Mouse (Mus musculus) stomach, postnatal 0 days (tissue): ENCODE results near the gene Ttc6. TPM values are rescaled to one million over a fixed set of nuclear protein-coding genes. Genes with fewer than 3 reads are reported as not detected.

ENCODE experiments used
- ATAC-seq: fragments of 200-750 bp; cut with Nextera tagmentation; 2 replicates; pipeline ENCODE4 v1.8.0; 2017; ENCODE audit not compliant: low FRiP score, low TSS enrichment
- DNase-seq: peaks from one replicate; pipeline ENCODE4 v3.0.0-alpha.2; 2016; ENCODE audit warnings: low spot score
- H3K27ac ChIP-seq: fragments of 300-500 bp; sonication (generic); replicated peaks from 2 replicates; pipeline ENCODE4 v1.5.1; 2014; ENCODE audit warnings: mild to moderate bottlenecking, control low read depth
- H3K27me3 ChIP-seq: fragments of 300-500 bp; sonication (generic); 2 replicates; pipeline ENCODE4 v1.6.1; 2014; ENCODE audit warnings: low read length; ENCODE audit not compliant: control insufficient read depth, insufficient read depth
- H3K36me3 ChIP-seq: fragments of 300-500 bp; sonication (generic); 2 replicates; pipeline ENCODE4 v1.6.1; 2014; ENCODE audit warnings: low read length, mixed read lengths; ENCODE audit not compliant: control insufficient read depth, insufficient read depth
- H3K4me1 ChIP-seq: fragments of 300-500 bp; sonication (generic); replicated peaks from 2 replicates; pipeline ENCODE4 v1.6.1; 2014; ENCODE audit warnings: antibody characterized with exemption; ENCODE audit not compliant: control insufficient read depth, insufficient read depth
- H3K4me2 ChIP-seq: fragments of 300-500 bp; sonication (generic); replicated peaks from 2 replicates; pipeline ENCODE4 v1.6.1; 2014; ENCODE audit warnings: low read depth, mild to moderate bottlenecking, control low read depth, moderate library complexity
- H3K4me3 ChIP-seq: fragments of 300-500 bp; sonication (generic); 2 replicates; pipeline ENCODE4 v1.5.1; 2014; ENCODE audit warnings: low read depth, low read length, control low read depth
- H3K9ac ChIP-seq: fragments of 300-500 bp; sonication (generic); 2 replicates; pipeline ENCODE4 v1.6.1; 2014; ENCODE audit warnings: mild to moderate bottlenecking, low read length, control low read depth, mixed read lengths
- H3K9me3 ChIP-seq: fragments of 300-500 bp; sonication (generic); 2 replicates; pipeline ENCODE4 v1.6.1; 2016; ENCODE audit warnings: low read length; ENCODE audit not compliant: control insufficient read depth
- CTCF ChIP-seq: IDR thresholded peaks from 2 replicates; pipeline ENCODE4 v1.5.1; 2016; ENCODE audit warnings: antibody characterized with exemption, low read depth, mild to moderate bottlenecking, moderate library complexity
- EP300 ChIP-seq: optimal IDR thresholded peaks from 2 replicates; pipeline ENCODE3; 2016; ENCODE audit warnings: antibody characterized with exemption
- WGBS: fragments of 180-500 bp; shearing (Covaris S2); extraction: QIAGEN DNeasy Blood & Tissue Kit; methylation state at CpG from one replicate; pipeline ENCODE4 v1.1.7; 2014; 5-methylcytosine and 5-hydroxymethylcytosine counted together
- polyA plus RNA-seq: library from polyadenylated mRNA; unstranded; fragments of >200 nt; fragmentation: Nextera tagmentation; extraction: Ambion mirVana; gene quantifications from 2 replicates; pipeline ENCODE4 v1.2.1, GENCODE M21; 2015

Gene Ttc6
- polyA plus RNA-seq, 1 experiment from 2014 or later: 3.5 TPM

GRCm38 (mm10) chr12:57534879-57535611 is 28.9 kb upstream of the Ttc6 start:
- peak; percentile 88 for DNase-seq
- WGBS: 2% methylated on average over 39 of the region's 39 CpGs
- no peaks in the 10 kb centered on the region for H3K4me1 ChIP-seq
- H3K4me3 ChIP-seq: peak overlapping the region; percentile 10; the same call in 1 of the 2 replicates
- TF ChIP-seq CTCF (no peak), EP300 (no peak)
- H3K4me2 ChIP-seq: peak overlapping the region; percentile 47
- ATAC-seq: peak; percentile 80
- H3K9ac ChIP-seq: peak overlapping the region; percentile 55
- 0 out of 2 replicates have a peak, but pooled peaks cover 2% of the 10 kb centered on the region for H3K27me3 ChIP-seq
- no peaks in the 10 kb centered on the region for H3K9me3 ChIP-seq
- no peaks in the 10 kb centered on the region for H3K36me3 ChIP-seq
- H3K27ac ChIP-seq: peak overlapping the region; percentile 92

DNA sequence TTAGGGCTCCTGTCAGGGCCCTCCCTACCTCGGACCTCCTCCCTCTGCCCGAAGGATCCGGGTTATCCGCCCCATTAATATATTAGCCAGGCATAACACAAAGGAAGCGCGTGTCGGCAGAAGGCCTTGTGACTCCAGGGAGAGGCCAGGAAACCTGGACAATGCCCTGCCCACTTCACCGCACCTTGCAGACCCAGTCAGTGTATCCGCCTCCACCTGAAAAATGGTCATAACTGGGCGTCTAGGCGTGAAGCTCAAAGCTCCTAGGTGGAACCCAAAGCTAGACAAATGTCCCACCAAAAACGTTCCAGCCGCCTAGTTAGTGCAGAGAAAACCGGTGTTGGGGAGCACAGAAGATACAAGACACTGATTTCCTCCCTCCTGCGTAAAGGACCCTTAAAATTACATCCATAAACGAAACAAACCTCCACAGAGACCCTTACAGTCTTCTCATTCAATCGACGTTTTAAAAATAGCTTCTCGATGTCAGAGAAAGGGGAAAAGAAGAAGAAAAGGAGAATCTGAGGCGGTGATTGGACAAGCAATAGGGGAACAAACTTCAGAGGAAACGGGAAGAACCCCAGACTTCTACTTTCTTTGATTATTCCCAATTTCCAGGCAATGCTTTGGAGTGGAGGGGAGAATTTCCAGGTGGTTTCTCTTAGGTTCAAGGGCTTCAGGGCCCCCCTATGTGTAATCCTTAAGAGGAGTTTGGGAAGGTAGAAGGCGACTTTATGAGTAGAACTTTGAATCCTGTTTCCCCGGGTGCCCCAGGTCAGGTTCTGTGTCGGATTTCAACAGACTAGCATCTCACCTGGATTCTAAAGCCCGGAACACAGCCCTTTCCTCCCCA is 27.6 kb upstream of the Ttc6 start:
- Histone ChIP-seq H3K27me3 (0 out of 2 replicates have a peak, but pooled peaks cover 2% of the 10 kb centered on the region), H3K4me3 (peak overlapping the region; percentile 13), H3K36me3 (no peaks in the 10 kb centered on the region), H3K9me3 (no peaks in the 10 kb centered on the region), H3K9ac (peak overlapping the region; percentile 50), H3K4me2 (peak overlapping the region; percentile 47), H3K4me1 (no peaks in the 10 kb centered on the region), H3K27ac (peak overlapping the region; percentile 92)
- peak; percentile 85 for ATAC-seq
- TF ChIP-seq CTCF: no peak
- TF ChIP-seq EP300: no peak
- WGBS: 3% methylated on average over 25 of the region's 25 CpGs
- DNase-seq: peak; percentile 88

DNA sequence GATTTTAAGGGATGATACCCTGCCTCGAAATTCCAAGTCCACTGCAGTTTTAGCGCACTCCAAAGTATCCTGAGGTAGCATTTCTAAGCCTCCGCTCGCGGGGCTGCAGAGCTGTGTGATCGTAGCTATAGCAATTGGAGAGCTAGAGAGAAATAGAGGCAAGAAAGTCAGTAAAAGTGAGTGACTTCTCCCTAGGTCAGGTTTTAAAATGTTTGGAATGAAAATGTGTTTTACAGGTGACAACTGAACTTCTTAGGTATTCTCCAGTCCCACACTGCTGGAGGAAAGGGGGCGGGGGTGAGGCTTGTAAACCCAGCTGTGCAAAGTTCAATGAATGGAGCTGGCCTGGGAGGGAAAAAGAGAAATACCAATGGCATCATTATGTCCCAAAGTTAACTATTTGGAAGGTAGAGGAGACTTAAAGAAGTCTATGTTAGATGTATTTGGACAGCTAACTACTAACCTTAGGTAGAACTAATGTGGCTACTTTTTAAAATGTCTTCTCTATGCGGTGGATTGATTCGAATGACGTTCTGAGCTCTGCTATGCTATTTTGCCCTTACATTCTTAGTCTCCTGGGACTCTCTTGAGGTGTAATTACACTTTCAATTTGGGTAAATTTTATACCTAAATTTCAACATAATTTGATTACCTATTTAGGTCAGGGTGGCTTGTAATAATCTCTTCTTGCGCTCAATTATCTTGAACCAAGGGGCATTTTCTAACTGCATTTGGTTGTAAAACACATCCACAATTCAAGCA is 26.8 kb upstream of the Ttc6 start:
- H3K27ac ChIP-seq: peak overlapping the region; percentile 92
- WGBS: 2% methylated on average over 11 of the region's 11 CpGs
- H3K36me3 ChIP-seq: no peaks in the 10 kb centered on the region
- H3K4me2 ChIP-seq: peak overlapping the region; percentile 47
- peak overlapping the region; percentile 50 for H3K9ac ChIP-seq
- no peak for TF ChIP-seq CTCF
- TF ChIP-seq EP300: no peak
- no peak overlapping the region for H3K4me3 ChIP-seq
- no peaks in the 10 kb centered on the region for H3K9me3 ChIP-seq
- no peaks in the 10 kb centered on the region for H3K4me1 ChIP-seq
- ATAC-seq (no peak), DNase-seq (peak; percentile 64)
- peaks cover 3% of the 10 kb centered on the region; the same call in 1 of the 2 replicates for H3K27me3 ChIP-seq

DNA sequence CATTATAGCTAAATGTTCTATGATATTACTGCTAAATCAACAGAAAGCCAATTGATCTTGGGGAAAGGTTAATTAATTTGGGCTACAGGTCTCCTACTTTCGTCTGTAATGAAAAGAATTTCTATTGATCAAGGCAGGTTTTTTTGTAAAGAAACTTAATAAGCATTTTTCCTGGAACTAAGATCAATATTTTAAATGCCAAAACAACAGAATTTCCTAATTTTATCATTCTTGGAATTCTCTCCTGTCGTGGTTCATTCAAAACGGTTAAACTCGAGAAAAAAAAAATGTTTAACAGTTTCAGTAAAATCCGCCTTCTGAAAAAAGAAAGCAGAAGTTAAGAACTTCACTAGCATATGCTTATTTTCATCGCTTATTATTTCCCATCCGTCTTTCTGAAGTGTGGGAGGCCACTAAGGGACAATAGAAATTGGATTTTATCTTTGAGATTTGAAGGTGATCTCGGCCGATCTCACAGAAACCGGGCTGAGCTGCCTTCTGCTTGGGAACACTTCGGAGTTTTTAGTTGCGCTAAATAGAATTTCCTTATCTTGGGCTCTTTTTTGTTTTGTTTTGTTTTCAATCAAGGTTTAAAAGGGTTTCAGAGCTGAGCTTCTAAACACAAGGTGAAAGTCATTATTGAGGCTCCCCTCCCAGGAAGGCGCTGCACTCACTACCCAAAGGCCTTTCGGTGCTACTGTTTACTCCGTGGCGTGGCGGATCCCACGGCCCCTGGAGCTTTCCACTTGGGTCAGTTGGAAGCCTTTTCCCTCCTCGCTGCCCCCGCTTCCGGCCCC is 25.9 kb upstream of the Ttc6 start:
- H3K4me2 ChIP-seq: peak overlapping the region; percentile 69
- H3K36me3 ChIP-seq: no peaks in the 10 kb centered on the region; the same call in 1 of the 2 replicates
- H3K27ac ChIP-seq: peak overlapping the region; percentile 92
- H3K9me3 ChIP-seq: no peaks in the 10 kb centered on the region
- peak overlapping the region; percentile 44 for H3K4me3 ChIP-seq
- ATAC-seq (no peak), DNase-seq (no peak)
- peaks cover 8% of the 10 kb centered on the region; the same call in 1 of the 2 replicates for H3K27me3 ChIP-seq
- TF ChIP-seq CTCF (no peak), EP300 (no peak)
- no peaks in the 10 kb centered on the region for H3K4me1 ChIP-seq
- WGBS: 2% methylated on average over 21 of the region's 21 CpGs
- H3K9ac ChIP-seq: peak overlapping the region; percentile 73
